Mouse (Mus musculus) mesoderm, embryonic 11.5 days (tissue): ENCODE measurements at regions not wholly inside any gene's neighbourhood (a gene's known extent, or its start where the extent isn't known, plus 50 kb on each side); places are given as distances from the start of the nearest gene placed in this dataset.

ENCODE experiments used
- DNase-seq: peaks from one replicate; pipeline ENCODE4 v3.0.0-alpha.2; 2012; ENCODE audit warnings: low read depth, low spot score

- no peak for DNase-seq
Observed at GRCm38 (mm10) chr10:96497482-96497881, 119.3 kb upstream of the Btg1 start.

- DNase-seq: no peak
Observed at GRCm38 (mm10) chr10:96499274-96499673, 117.5 kb upstream of the Btg1 start.

- no peak for DNase-seq
Observed at GRCm38 (mm10) chr10:96502090-96502728, 114.6 kb upstream of the Btg1 start.

GRCm38 (mm10) chr10:96502736-96503135 lies 114.1 kb upstream of the Btg1 start:
- no peak for DNase-seq

- no peak for DNase-seq
Observed at GRCm38 (mm10) chr10:96504340-96504739, 112.5 kb upstream of the Btg1 start.

GRCm38 (mm10) chr10:96515164-96515922 lies 101.5 kb upstream of the Btg1 start:
- DNase-seq: no peak

GRCm38 (mm10) chr10:96515923-96516258 lies 100.9 kb upstream of the Btg1 start:
- no peak for DNase-seq

GRCm38 (mm10) chr10:96519411-96519810 lies 97.4 kb upstream of the Btg1 start:
- no peak for DNase-seq

GRCm38 (mm10) chr10:96520995-96521760 lies 95.6 kb upstream of the Btg1 start:
- DNase-seq: peak; percentile 50

- no peak for DNase-seq
Observed at GRCm38 (mm10) chr10:96523967-96524801, 92.6 kb upstream of the Btg1 start.

- DNase-seq: no peak
Observed at GRCm38 (mm10) chr10:96527864-96528263, 88.9 kb upstream of the Btg1 start.

GRCm38 (mm10) chr10:96534547-96535124 lies 82.2 kb upstream of the Btg1 start:
- no peak for DNase-seq

- DNase-seq: no peak
Observed at GRCm38 (mm10) chr10:96535461-96535860, 81.3 kb upstream of the Btg1 start.

- no peak for DNase-seq
Observed at GRCm38 (mm10) chr10:96540828-96541227, 76.0 kb upstream of the Btg1 start.

- DNase-seq: no peak
Observed at GRCm38 (mm10) chr10:96545312-96545711, 71.5 kb upstream of the Btg1 start.

GRCm38 (mm10) chr10:96545761-96546388 lies 70.9 kb upstream of the Btg1 start:
- DNase-seq: no peak

GRCm38 (mm10) chr10:96549651-96550050 lies 67.2 kb upstream of the Btg1 start:
- no peak for DNase-seq

- no peak for DNase-seq
Observed at GRCm38 (mm10) chr10:96550266-96550665, 66.5 kb upstream of the Btg1 start.

- no peak for DNase-seq
Observed at GRCm38 (mm10) chr10:96557336-96557735, 59.5 kb upstream of the Btg1 start.

- no peak for DNase-seq
Observed at GRCm38 (mm10) chr10:96565343-96565742, 51.5 kb upstream of the Btg1 start.
